Mouse (Mus musculus) cerebellum, postnatal 36 days (tissue): Measurements from ENCODE around the gene Eif2s2.
"Not testable (repeated sequence)": the region's sequence is repeated elsewhere in the genome, so short reads cannot be mapped to it uniquely, and the experiment has no call there.

Source experiments
- DNase-seq, 2 experiments: peaks; one replicate each; pipeline ENCODE4 v3.0.0; 2021 to 2022; ENCODE audit warnings: mixed read lengths in 2 of 2

Gene Eif2s2

GRCm38 (mm10) chr2:154892201-154893044 lies at the start of gene Eif2s2:
Eif2s2 (minus strand) TSS chr2:154892935.
- DNase-seq = peak; percentile 95 to 96

- DNase-seq = no peak
These were observed 49.2 kb upstream of the Eif2s2 start for GRCm38 (mm10) chr2:154941952-154942351.

DNA sequence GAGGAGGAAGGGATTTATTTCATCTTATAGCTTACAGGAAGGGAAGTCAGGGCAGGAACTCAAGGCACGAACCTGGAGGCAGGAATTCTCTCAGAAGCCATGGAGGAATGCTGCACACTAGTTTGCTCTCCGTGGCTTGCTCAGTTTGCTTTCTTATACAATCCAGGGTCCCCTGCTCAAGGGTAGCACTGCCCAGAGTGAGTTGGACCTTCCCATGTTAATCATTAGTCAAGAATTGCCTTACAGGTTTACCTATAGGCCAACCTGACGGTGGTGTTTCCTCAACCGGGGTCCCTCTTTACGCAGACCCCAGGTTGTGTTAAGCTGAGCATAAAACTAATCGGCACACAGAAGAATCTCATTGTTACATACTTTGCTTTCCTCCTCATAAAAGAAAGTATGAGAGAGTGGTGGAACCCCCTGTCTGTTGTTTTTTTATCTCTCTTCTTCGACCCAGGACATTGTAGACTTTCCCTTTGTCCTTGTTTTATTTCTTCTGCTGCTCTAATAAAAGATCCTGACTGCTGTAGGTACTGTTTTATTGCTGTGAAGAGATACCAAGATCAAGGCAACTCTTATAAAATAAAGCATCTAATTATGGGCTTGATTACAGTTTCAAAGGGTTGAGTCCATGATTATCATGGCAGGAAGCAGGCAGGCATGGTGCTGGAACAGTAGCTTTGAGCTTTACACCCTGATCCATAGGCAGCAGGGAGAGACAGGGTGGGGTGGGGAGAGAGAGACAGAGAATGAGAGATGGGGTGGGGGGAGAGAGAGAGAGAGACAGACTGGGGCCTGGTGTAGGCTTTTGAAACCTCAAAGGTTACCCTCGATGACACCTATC lies 45.0 kb upstream of the Eif2s2 start:
- DNase-seq = no peak

DNA sequence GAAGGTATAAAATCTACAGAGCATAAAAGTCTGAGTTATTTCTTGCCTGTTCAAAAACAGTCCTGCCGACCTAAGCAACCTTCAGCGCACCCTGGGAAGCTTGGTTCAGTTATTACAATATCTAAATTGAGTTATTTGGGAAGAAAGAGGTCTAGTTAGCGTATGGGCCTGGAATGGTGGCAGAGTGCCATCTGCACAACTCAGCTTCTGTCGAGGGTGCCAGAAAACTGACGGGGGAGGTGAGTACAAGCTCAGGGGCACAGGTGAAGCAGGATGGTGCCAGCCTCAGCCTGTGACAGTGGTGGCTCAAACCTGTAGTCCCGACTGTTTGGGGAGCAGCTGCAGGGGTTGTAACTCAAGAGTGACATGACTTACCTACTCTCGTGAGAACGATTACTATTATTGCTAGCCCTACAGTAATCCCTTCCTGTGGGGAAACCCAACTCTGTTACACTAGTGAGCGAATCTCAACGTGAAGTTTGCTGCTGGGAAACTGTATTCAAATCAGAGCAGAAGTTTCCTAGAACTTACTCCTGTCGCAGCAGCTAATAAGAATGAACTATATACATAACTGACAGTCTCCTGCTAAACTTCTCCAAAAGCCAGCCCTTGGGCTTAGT lies 43.9 kb upstream of the Eif2s2 start:
- no peak for DNase-seq

DNA sequence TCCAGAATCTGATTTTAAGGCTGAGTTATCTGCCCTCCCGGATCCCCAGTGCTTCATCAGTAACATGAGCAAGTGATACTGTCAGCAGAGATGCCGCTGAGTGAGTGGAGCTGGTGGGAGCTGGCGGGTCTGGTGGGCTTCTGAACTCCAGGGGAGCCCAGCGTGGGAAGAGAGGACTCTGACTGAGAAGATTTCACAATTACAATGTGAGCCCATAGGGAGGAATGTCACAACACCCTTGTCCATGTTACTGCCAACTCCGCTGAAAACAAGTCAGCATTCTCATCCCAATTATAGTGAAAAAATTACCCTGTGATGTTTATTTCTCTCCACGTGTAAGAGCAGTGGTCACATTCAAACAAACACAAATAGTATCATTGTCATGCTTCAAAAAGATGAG lies 43.4 kb upstream of the Eif2s2 start:
- no peak for DNase-seq

DNA sequence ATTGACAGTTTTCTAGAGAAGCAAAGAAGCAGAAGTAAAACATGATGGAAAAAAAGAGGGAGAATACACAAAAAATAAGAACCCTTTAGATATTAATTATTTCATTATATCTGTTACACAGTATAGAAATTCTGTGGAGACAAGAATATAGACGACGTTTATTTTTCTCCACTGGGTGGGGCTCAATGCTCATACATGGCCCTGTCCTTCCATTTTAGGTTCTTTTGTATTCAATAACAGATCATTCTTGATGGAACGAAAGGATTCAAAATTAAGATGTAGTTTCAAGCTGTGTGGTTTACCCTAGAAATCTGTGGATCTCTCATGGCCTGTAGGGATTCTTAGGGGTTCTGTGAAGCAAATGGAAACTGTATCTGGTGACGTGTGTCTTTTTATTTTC lies 41.1 kb upstream of the Eif2s2 start:
- DNase-seq = no peak

- no peak for DNase-seq
These were observed 35.6 kb upstream of the Eif2s2 start for GRCm38 (mm10) chr2:154928298-154928697.

GRCm38 (mm10) chr2:154926843-154927242 lies 34.1 kb upstream of the Eif2s2 start:
- no peak for DNase-seq

DNA sequence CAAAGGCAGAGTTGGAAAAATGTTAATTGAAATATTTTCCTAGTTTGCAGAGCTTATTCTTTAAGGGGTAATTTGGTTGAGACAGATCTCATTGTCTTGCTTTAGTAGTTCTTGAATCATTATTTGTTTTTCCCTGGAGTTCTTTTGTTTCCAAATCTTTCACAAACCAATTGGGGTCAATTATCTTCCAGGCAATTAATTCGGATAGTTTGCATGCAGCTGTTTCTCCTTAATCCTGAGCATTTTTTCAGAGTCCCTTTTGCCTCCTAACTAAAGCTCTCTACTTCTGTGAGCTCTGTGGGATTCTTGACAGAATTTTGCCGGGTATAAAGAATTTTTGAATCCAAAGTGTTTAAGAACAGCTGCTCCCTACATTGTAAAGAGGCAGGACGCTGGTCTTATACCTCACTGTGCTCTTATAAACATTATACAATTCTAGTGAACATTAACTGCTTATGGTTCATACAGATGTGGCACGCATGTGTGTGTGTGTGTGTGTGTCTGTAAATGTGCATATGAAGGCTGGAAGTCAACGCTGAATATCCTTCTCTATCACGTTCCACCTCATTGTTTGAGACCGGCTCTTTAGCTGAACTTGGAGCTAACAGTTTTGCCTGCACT lies 32.8 kb upstream of the Eif2s2 start:
- no peak for DNase-seq

DNA sequence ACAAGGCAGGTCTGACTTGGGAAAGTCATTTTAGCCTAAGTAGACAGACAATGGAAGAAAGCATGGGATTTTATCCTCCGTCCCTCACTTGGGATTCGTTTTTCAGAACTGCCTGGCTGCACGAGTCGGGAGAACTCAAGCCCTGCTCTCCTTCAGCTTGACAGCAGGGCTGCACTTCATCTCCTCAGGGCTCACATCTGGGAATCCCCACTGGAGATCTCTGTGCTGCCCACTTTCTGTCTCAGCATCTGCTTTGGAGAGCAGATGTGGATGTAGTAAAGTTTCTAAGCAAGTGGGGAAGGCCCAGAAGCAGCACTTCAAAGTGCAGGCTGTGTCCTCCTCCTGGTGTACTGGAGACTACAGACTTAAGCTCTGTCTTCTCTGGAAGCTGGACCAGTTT lies 29.4 kb upstream of the Eif2s2 start:
- DNase-seq = not testable (repeated sequence)

DNA sequence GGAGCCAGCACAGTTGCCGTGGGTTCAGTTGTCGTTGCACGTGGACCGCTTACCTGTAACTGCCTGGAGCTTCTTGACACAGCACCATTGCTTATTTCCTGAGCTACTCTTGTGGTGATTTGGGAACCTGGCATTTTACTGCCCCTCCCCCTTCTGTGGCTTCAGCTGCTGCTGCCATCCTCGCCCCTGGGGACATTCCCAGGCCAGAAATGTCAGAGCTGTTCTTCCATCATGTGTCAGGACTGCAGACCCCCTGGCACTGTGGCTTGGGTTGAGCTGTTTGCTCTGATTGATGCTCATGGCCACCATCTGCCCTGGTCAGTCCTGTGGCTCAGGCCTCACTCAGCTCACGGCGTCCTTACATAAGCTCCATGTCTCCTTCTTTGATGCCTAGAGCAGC lies 28.2 kb upstream of the Eif2s2 start:
- no peak for DNase-seq

GRCm38 (mm10) chr2:154917866-154918641 lies 25.3 kb upstream of the Eif2s2 start:
- no peak for DNase-seq

GRCm38 (mm10) chr2:154916547-154916946 lies 23.8 kb upstream of the Eif2s2 start:
- DNase-seq = no peak

DNA sequence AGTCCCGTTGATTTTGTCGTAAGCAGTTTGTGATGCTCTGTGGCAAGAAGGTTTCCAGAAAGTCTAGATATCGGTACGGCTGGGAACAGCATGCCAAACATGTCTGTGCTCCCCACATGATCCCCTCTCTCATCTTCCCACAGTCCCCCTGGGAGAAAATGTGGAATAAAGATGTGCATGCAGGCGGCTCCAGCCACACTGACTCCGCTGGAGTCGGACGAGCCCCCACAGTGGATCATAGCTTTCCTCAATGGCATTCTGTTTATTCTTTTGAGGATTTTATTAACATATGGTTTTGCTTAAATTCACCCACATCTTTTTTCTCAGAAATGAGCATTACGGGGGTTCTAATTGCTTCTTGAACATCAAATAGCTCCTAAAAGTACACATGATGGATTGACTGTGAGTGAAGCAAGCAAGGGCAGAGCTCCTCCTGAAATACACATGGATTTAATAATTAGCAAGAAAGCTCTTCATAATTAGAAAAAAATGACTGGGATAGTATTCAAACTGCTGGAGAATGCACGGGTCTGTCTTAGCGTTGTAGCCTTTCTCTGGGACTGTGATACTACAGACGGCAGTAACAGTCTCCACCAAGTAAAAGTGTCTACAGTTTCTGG lies 23.3 kb upstream of the Eif2s2 start:
- no peak for DNase-seq

DNA sequence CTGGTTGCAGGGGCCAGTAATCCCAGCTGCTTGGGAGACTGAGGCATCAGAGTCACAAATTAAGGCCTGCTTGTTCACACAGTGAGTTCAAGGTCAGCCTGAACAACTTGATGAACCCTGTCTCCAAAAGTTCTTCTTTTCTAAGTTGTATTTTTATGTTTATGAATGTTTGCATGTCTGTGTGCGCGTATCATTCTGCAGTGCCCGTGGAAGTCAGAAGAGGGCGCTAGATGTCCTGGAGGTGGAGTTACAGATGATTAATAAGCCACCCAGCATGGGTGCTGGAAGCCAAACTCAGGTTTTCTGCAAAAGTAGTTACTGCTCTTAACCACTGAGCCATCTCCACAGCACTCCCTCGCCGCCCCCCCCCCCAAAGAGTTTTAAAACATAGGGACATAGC lies 17.1 kb upstream of the Eif2s2 start:
- no peak for DNase-seq

GRCm38 (mm10) chr2:154908223-154908622 lies 15.5 kb upstream of the Eif2s2 start:
- not testable (repeated sequence) for DNase-seq

DNA sequence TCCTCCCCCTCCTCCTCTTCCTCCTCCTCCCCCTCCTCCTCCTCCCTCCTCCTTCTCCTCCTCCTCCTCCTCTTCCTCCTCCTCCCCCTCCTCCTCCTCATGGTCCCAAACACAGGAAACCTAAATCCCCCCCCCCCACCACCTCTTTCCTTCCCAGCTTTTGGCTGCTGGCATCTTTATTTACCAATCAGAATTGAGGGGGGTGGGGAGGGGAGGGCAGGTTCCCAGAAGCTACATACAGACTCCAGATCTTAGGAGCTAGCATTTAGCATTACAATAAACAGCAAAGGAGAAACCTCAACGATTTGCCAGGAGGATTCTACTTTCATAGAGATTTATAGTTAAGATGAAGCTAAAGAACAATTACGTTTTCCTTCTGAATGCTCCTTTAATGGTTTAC lies 13.1 kb upstream of the Eif2s2 start:
- no peak for DNase-seq

GRCm38 (mm10) chr2:154902111-154902510 lies 9.4 kb upstream of the Eif2s2 start:
- DNase-seq = no peak

DNA sequence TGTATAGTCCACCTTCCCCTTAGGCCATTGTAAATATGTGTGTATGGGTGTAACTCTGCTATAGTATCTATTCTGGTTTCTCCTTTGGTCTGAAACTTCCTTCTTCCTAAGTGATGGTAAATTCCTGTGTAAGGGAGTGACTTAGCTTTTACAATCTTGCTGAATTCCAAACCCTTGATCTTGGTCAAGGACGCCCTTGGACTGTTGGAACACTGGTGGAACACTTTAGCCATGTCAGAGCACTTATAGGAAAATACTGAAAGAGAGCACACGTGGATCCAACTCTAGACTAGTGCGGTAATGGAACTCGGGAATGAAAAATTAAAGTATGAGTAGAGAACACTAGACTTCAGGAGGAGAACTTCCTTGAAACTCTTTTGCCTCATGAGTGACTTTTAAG lies 6.7 kb upstream of the Eif2s2 start:
- DNase-seq = not testable (repeated sequence)

GRCm38 (mm10) chr2:154899004-154899403 lies 6.3 kb upstream of the Eif2s2 start:
- not testable (repeated sequence) for DNase-seq

DNA sequence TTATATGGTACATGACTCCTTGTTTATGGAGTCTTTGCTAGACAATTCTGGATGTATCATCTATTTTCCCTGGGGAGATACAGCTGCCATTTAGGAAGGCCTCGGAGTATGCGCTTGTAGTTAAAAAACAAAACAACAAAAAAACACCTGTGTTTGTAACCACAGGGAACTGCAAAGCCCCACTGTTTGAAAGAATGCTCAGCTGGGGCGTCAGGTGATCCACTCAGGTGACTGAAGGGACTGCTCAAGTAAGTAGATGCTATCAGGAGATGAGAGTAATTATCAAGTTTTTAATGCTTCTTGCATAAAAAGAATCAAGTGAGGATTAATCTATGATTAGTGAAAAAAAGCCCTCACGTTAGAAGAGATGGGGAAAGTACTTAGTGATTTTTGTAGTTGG lies 813 bp upstream of the Eif2s2 start:
- DNase-seq = no peak

- no peak for DNase-seq
These were observed 280 bp upstream of the Eif2s2 start for GRCm38 (mm10) chr2:154893045-154893385.
